Mouse (Mus musculus): ENCODE data around the gene Pld1. TPM values are rescaled to one million over a fixed set of nuclear protein-coding genes. Genes with fewer than 3 reads are reported as not detected.
"Not testable (repeated sequence)": the region's sequence is repeated elsewhere in the genome, so short reads cannot be mapped to it uniquely, and the experiment has no call there.

Pld1 gene
- polyA plus RNA-seq, 1 experiment from 2014 or later, result 5.2 TPM

- H3K4me1 ChIP-seq (ENCODE audit: control insufficient read depth, insufficient read depth, low read length), result peaks cover 2% of the 10 kb centered on the region; the same call in 1 of the 2 replicates
- H3K27me3 ChIP-seq (ENCODE audit: control insufficient read depth, insufficient read depth, low read length), result peaks cover 4% of the 10 kb centered on the region; the same call in 1 of the 2 replicates
- no peak overlapping the region for H3K4me2 ChIP-seq
- WGBS, result 81% methylated on average over 13 of the region's 13 CpGs
- ATAC-seq (ENCODE audit: low FRiP score) (no peak), DNase-seq (ENCODE audit: low spot score, missing footprints) (peak; percentile 77)
- H3K27ac ChIP-seq (ENCODE audit: low read depth, low read length), result no peak overlapping the region
- no peaks in the 10 kb centered on the region for H3K9me3 ChIP-seq (ENCODE audit: control insufficient read depth, low read length)
- no peak overlapping the region for H3K4me3 ChIP-seq (ENCODE audit: low read depth, low read length)
- no peak overlapping the region for H3K9ac ChIP-seq (ENCODE audit: low read length)
- H3K36me3 ChIP-seq (ENCODE audit: control insufficient read depth, insufficient read depth, low read length), result no peaks in the 10 kb centered on the region
These were observed 1.1 kb upstream of the Pld1 start for GRCm38 (mm10) chr3:27937144-27938110.

DNA sequence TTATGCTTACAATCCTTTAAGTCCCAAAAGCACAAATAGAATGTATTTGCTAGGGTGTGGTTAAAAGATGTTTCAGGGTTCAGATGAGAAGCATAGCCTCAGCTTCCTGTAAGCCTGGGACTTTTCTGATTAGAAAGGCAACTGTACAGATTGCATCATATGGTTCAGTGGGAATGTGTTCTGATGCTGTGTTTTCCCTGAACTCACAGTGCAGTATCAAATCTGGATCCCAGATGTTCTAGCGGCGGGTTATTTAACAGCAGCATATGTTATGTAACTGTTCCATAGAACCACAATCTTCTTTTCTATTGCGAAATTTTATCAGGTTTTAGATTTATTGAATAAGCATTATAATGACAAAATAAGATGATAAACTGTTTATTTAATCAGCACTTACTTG, 3.1 kb downstream of the Pld1 start:
- Histone ChIP-seq H3K4me2 (no peak overlapping the region), H3K27ac (ENCODE audit: low read depth, low read length) (no peak overlapping the region), H3K9ac (ENCODE audit: low read length) (no peak overlapping the region), H3K36me3 (ENCODE audit: control insufficient read depth, insufficient read depth, low read length) (no peaks in the 10 kb centered on the region), H3K9me3 (ENCODE audit: control insufficient read depth, low read length) (no peaks in the 10 kb centered on the region), H3K4me1 (ENCODE audit: control insufficient read depth, insufficient read depth, low read length) (peaks cover 2% of the 10 kb centered on the region; the same call in 1 of the 2 replicates), H3K27me3 (ENCODE audit: control insufficient read depth, insufficient read depth, low read length) (peaks cover 4% of the 10 kb centered on the region; the same call in 1 of the 2 replicates), H3K4me3 (ENCODE audit: low read depth, low read length) (no peak overlapping the region)
- DNase-seq (ENCODE audit: low spot score, missing footprints) (no peak), ATAC-seq (ENCODE audit: low FRiP score) (no peak)
- WGBS, result 89% methylated on average over 3 of the region's 3 CpGs

DNA sequence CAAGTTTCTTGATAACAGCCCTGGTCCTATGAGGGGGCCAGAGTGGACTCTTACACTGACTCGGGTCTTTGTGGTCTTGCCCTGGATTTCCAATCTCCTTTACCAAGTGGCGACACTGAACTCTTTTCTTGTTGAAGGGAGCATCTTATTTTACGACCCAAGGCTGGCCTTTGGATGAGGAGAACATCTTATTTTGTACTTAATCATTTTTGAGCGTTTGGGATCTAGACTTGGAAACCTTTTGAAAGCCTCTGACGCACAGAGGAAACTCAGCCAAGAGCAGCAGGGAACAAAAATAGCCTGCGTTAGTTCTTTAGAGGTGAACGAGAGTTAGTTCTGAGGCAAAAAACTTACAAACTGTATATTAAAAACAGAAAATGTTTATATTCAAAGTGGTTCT, 4.5 kb downstream of the Pld1 start:
- H3K27ac ChIP-seq (ENCODE audit: low read depth, low read length), result no peak overlapping the region
- no peak for ATAC-seq (ENCODE audit: low FRiP score)
- no peak overlapping the region for H3K4me3 ChIP-seq (ENCODE audit: low read depth, low read length)
- H3K4me2 ChIP-seq, result no peak overlapping the region
- no peak for DNase-seq (ENCODE audit: low spot score, missing footprints)
- H3K4me1 ChIP-seq (ENCODE audit: control insufficient read depth, insufficient read depth, low read length), result peaks cover 2% of the 10 kb centered on the region; the same call in 1 of the 2 replicates
- no peak overlapping the region for H3K9ac ChIP-seq (ENCODE audit: low read length)
- no peaks in the 10 kb centered on the region for H3K9me3 ChIP-seq (ENCODE audit: control insufficient read depth, low read length)
- H3K36me3 ChIP-seq (ENCODE audit: control insufficient read depth, insufficient read depth, low read length), result no peaks in the 10 kb centered on the region
- H3K27me3 ChIP-seq (ENCODE audit: control insufficient read depth, insufficient read depth, low read length), result no peaks in the 10 kb centered on the region
- WGBS, result 90% methylated on average over 7 of the region's 7 CpGs

DNA sequence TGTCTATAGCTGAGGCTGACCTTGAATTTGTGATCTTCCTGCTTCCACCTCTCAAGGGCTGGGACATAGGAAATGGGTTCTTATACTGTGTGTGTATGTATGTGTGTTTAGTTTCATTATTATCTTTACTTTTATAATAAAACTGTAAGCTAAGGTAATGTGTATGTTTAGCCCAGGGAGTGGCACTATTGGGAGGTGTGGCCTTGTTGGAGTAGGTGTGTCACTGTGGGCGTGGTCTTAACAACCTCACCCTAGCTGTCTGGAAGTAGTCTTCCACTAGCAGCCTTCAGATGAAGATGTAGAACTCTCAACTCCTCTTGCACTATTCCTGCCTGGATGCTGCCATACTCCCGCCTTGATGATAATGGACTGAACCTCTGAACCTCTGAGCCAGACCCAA, 6.9 kb downstream of the Pld1 start:
- WGBS, result 81% methylated on average over 2 of the region's 2 CpGs
- not testable (repeated sequence) for H3K4me2 ChIP-seq; H3K36me3 ChIP-seq (ENCODE audit: control insufficient read depth, insufficient read depth, low read length); H3K27ac ChIP-seq (ENCODE audit: low read depth, low read length); ATAC-seq (ENCODE audit: low FRiP score); H3K9me3 ChIP-seq (ENCODE audit: control insufficient read depth, low read length); H3K27me3 ChIP-seq (ENCODE audit: control insufficient read depth, insufficient read depth, low read length); H3K9ac ChIP-seq (ENCODE audit: low read length); DNase-seq (ENCODE audit: low spot score, missing footprints); H3K4me3 ChIP-seq (ENCODE audit: low read depth, low read length); H3K4me1 ChIP-seq (ENCODE audit: control insufficient read depth, insufficient read depth, low read length)

- H3K27ac ChIP-seq (ENCODE audit: low read depth, low read length), result no peak overlapping the region
- no peaks in the 10 kb centered on the region for H3K27me3 ChIP-seq (ENCODE audit: control insufficient read depth, insufficient read depth, low read length)
- 83% methylated on average over 5 of the region's 5 CpGs for WGBS
- no peak overlapping the region for H3K9ac ChIP-seq (ENCODE audit: low read length)
- H3K4me1 ChIP-seq (ENCODE audit: control insufficient read depth, insufficient read depth, low read length), result no peaks in the 10 kb centered on the region
- DNase-seq (ENCODE audit: low spot score, missing footprints), result no peak
- no peak overlapping the region for H3K4me3 ChIP-seq (ENCODE audit: low read depth, low read length)
- H3K4me2 ChIP-seq, result no peak overlapping the region
- no peaks in the 10 kb centered on the region for H3K36me3 ChIP-seq (ENCODE audit: control insufficient read depth, insufficient read depth, low read length)
- H3K9me3 ChIP-seq (ENCODE audit: control insufficient read depth, low read length), result no peaks in the 10 kb centered on the region
- ATAC-seq (ENCODE audit: low FRiP score), result no peak
These were observed 10.8 kb downstream of the Pld1 start for GRCm38 (mm10) chr3:27949175-27949872.

- H3K4me1 ChIP-seq (ENCODE audit: control insufficient read depth, insufficient read depth, low read length), result no peaks in the 10 kb centered on the region
- no peak for ATAC-seq (ENCODE audit: low FRiP score)
- H3K36me3 ChIP-seq (ENCODE audit: control insufficient read depth, insufficient read depth, low read length), result no peaks in the 10 kb centered on the region
- H3K9me3 ChIP-seq (ENCODE audit: control insufficient read depth, low read length), result no peaks in the 10 kb centered on the region
- H3K4me3 ChIP-seq (ENCODE audit: low read depth, low read length), result no peak overlapping the region
- H3K27me3 ChIP-seq (ENCODE audit: control insufficient read depth, insufficient read depth, low read length), result no peaks in the 10 kb centered on the region
- H3K4me2 ChIP-seq, result no peak overlapping the region
- H3K27ac ChIP-seq (ENCODE audit: low read depth, low read length), result no peak overlapping the region
- DNase-seq (ENCODE audit: low spot score, missing footprints), result peak; percentile 75
- 87% methylated on average over 6 of the region's 6 CpGs for WGBS
- H3K9ac ChIP-seq (ENCODE audit: low read length), result no peak overlapping the region
These were observed 11.4 kb downstream of the Pld1 start for GRCm38 (mm10) chr3:27949873-27950250.

DNA sequence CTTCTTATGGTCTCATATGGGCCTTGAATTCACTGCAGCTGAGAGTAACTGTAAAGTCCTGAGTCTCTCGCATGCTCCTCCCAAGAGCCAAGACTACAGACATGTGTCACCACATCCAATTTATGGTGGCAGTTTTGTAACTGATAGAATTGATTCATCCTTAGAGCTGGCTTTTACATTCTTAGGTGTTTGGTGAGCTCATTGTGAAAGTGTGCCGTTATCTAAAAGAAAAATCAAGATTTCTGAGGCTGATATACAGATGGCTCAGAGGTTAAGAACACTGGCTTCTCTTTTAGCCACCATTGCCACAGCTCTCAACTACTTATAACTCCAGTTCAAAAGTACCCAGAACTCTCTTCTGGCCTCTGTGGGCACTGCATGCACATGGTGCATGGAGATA, 12.2 kb downstream of the Pld1 start:
- Histone ChIP-seq H3K4me1 (ENCODE audit: control insufficient read depth, insufficient read depth, low read length) (no peaks in the 10 kb centered on the region), H3K27me3 (ENCODE audit: control insufficient read depth, insufficient read depth, low read length) (no peaks in the 10 kb centered on the region), H3K27ac (ENCODE audit: low read depth, low read length) (no peak overlapping the region), H3K4me3 (ENCODE audit: low read depth, low read length) (no peak overlapping the region), H3K4me2 (no peak overlapping the region), H3K36me3 (ENCODE audit: control insufficient read depth, insufficient read depth, low read length) (no peaks in the 10 kb centered on the region), H3K9ac (ENCODE audit: low read length) (no peak overlapping the region), H3K9me3 (ENCODE audit: control insufficient read depth, low read length) (no peaks in the 10 kb centered on the region)
- DNase-seq (ENCODE audit: low spot score, missing footprints) (no peak), ATAC-seq (ENCODE audit: low FRiP score) (no peak)
- WGBS, result 88% methylated on average over 2 of the region's 2 CpGs

GRCm38 (mm10) chr3:27951721-27952120, 13.2 kb downstream of the Pld1 start:
- WGBS, result 80% methylated on average over 4 of the region's 4 CpGs
- no peaks in the 10 kb centered on the region for H3K4me1 ChIP-seq (ENCODE audit: control insufficient read depth, insufficient read depth, low read length)
- no peaks in the 10 kb centered on the region for H3K27me3 ChIP-seq (ENCODE audit: control insufficient read depth, insufficient read depth, low read length)
- DNase-seq (ENCODE audit: low spot score, missing footprints), result peak; percentile 54
- H3K4me2 ChIP-seq, result no peak overlapping the region
- H3K4me3 ChIP-seq (ENCODE audit: low read depth, low read length), result no peak overlapping the region
- no peak overlapping the region for H3K27ac ChIP-seq (ENCODE audit: low read depth, low read length)
- H3K9ac ChIP-seq (ENCODE audit: low read length), result no peak overlapping the region
- H3K9me3 ChIP-seq (ENCODE audit: control insufficient read depth, low read length), result no peaks in the 10 kb centered on the region
- no peaks in the 10 kb centered on the region for H3K36me3 ChIP-seq (ENCODE audit: control insufficient read depth, insufficient read depth, low read length)
- ATAC-seq (ENCODE audit: low FRiP score), result no peak

- H3K4me3 ChIP-seq (ENCODE audit: low read depth, low read length), result no peak overlapping the region
- H3K9me3 ChIP-seq (ENCODE audit: control insufficient read depth, low read length), result no peaks in the 10 kb centered on the region
- ATAC-seq (ENCODE audit: low FRiP score), result no peak
- no peaks in the 10 kb centered on the region for H3K4me1 ChIP-seq (ENCODE audit: control insufficient read depth, insufficient read depth, low read length)
- peak; percentile 51 for DNase-seq (ENCODE audit: low spot score, missing footprints)
- no peaks in the 10 kb centered on the region for H3K36me3 ChIP-seq (ENCODE audit: control insufficient read depth, insufficient read depth, low read length)
- H3K27ac ChIP-seq (ENCODE audit: low read depth, low read length), result no peak overlapping the region
- no peaks in the 10 kb centered on the region for H3K27me3 ChIP-seq (ENCODE audit: control insufficient read depth, insufficient read depth, low read length)
- no peak overlapping the region for H3K9ac ChIP-seq (ENCODE audit: low read length)
- 89% methylated on average over 1 of the region's 1 CpGs for WGBS
- H3K4me2 ChIP-seq, result no peak overlapping the region
These were observed 17.5 kb downstream of the Pld1 start for GRCm38 (mm10) chr3:27956006-27956405.

Measured in midbrain, embryonic 11.5 days (tissue).